Mouse (Mus musculus): ENCODE measurements around the gene Nkapl. TPM values are rescaled to one million over a fixed set of nuclear protein-coding genes. Genes with fewer than 3 reads are reported as not detected.
"Not testable (repeated sequence)": the region's sequence is repeated elsewhere in the genome, so short reads cannot be mapped to it uniquely, and the experiment has no call there.

The Nkapl gene
- polyA plus RNA-seq, 2 experiments: 0.69 to 2.4 TPM

DNA sequence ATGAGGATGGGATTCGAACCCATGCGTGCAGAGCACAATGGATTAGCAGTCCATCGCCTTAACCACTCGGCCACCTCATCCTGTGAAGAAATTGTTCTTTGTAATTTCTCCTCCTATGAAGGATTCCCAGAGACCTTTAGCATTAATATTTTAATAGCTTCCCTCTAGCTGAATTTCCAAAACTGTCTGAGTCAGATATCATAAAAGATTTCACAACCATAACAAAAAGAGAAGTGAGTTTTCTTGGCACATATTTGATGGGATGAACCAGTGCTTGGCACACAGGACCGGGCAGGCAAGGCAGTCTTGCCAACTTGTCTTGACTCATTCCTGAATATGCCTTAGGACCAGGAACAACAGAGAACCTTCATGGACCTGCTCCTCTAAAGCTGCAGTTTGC lies 24.5 kb upstream of the Nkapl start:
- Histone ChIP-seq H3K27ac (replicated peaks; ENCODE audit: low read depth, low read length) (no peak overlapping the region), H3K4me1 (ENCODE audit: control insufficient read depth, insufficient read depth, low read length) (no peaks in the 10 kb centered on the region), H3K27me3 (ENCODE audit: control insufficient read depth, insufficient read depth, low read length) (no peaks in the 10 kb centered on the region), H3K36me3 (ENCODE audit: control insufficient read depth, insufficient read depth, low read length) (no peaks in the 10 kb centered on the region), H3K4me2 (replicated peaks; ENCODE audit: low read depth, low read length, severe bottlenecking) (no peak overlapping the region), H3K9ac (ENCODE audit: low read depth, low read length, severe bottlenecking) (no peak overlapping the region), H3K9me3 (ENCODE audit: control insufficient read depth, low read length) (no peaks in the 10 kb centered on the region), H3K4me3 (replicated peaks; ENCODE audit: low read length) (no peak overlapping the region)
- TF ChIP-seq POLR2A (IDR thresholded peaks at IDR 0.05; ENCODE audit: borderline replicate concordance, extremely low read depth, insufficient read depth, insufficient read length): no peak
- DNase-seq (ENCODE audit: low spot score): no peak
- 92% methylated on average over 5 of the region's 5 CpGs for WGBS
- ATAC-seq (ENCODE audit: low FRiP score, low read depth): no peak

DNA sequence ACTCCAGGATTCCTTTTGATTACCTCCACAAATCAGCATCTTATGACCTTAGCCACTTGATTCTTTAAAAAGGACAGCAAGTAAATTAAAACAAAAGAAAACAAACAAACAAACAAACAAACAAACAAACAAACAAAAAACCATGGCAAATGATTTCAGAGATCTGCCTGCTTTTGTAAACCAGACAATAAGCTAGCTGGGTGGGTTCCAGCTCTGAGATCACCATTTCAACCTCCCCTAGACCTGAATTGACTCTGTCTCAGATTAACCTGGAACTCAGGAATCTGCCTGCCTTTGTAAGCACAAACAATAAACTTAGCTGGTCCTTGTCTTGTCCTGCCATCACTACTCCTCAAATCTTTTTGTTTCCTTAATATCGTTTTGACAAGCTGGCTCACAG lies 18.6 kb upstream of the Nkapl start:
- ATAC-seq (ENCODE audit: low FRiP score, low read depth) (no peak), DNase-seq (ENCODE audit: low spot score) (no peak)
- no peak overlapping the region for H3K4me3 ChIP-seq (replicated peaks; ENCODE audit: low read length)
- no peaks in the 10 kb centered on the region for H3K4me1 ChIP-seq (ENCODE audit: control insufficient read depth, insufficient read depth, low read length)
- H3K36me3 ChIP-seq (ENCODE audit: control insufficient read depth, insufficient read depth, low read length): no peaks in the 10 kb centered on the region
- no peak for TF ChIP-seq POLR2A (IDR thresholded peaks at IDR 0.05; ENCODE audit: borderline replicate concordance, extremely low read depth, insufficient read depth, insufficient read length)
- peaks cover 6% of the 10 kb centered on the region; the same call in 1 of the 2 replicates for H3K9me3 ChIP-seq (ENCODE audit: control insufficient read depth, low read length)
- H3K9ac ChIP-seq (ENCODE audit: low read depth, low read length, severe bottlenecking): no peak overlapping the region
- H3K27me3 ChIP-seq (ENCODE audit: control insufficient read depth, insufficient read depth, low read length): no peaks in the 10 kb centered on the region
- no peak overlapping the region for H3K4me2 ChIP-seq (replicated peaks; ENCODE audit: low read depth, low read length, severe bottlenecking)
- no peak overlapping the region for H3K27ac ChIP-seq (replicated peaks; ENCODE audit: low read depth, low read length)
- 89% methylated on average over 1 of the region's 1 CpGs for WGBS

DNA sequence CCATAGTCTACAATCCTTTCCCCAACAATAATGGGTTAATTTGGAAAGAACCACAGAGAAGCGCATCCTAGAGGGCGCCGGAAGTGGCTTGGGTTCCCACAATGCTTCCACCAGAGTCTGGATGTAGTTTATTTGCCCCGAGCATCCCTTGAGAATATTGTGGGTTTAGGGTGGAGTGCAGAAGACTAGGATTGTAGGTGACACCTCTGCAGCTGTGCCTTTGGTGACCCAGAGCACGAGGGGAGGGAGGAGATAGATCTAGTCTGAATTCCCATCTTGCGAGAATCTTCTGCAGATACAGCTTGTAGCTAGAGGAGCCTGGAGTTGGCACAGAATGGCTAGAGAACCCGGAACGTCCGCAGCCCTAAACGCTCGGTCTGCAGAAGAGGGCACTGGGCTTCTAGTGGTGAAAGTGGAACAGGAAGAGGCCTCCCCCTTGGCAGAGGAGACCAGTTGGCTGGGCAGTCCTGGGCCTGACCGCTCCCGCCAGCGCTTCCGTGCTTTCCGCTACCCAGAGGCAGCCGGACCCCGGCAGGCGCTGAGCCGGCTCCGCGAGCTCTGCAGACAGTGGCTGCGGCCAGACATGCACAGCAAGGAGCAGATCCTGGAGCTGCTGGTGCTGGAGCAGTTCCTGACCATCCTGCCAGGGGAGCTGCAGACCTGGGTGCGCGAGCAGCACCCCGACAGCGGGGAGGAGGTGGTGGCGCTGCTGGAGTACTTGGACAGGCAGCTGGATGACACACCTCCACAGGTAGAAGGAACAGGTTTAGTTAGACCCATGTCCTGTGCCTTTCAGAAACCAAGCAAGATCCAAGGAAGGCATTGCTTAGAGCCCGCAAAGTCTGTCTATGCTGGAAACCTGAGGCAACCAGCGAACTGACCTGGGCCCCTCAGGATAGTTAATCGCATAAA lies 10.7 kb upstream of the Nkapl start, which contains the start of the genes Zkscan4 and Gm10065:
Gene Zkscan4 (plus strand): TSS at position 149 of the 912 bp plus-strand sequence.
Gene Gm10065 (minus strand): TSS at position 683 of the 912 bp plus-strand sequence.
- H3K9me3 ChIP-seq (ENCODE audit: control insufficient read depth, low read length); H3K27me3 ChIP-seq (ENCODE audit: control insufficient read depth, insufficient read depth, low read length); H3K36me3 ChIP-seq (ENCODE audit: control insufficient read depth, insufficient read depth, low read length); H3K4me1 ChIP-seq (ENCODE audit: control insufficient read depth, insufficient read depth, low read length): not testable (repeated sequence)
- peak; percentile 89 for DNase-seq (ENCODE audit: low spot score)
- peak within 1 kb of the TSS; percentile 50 for H3K4me3 ChIP-seq (replicated peaks; ENCODE audit: low read length)
- 3% methylated on average over 22 of the region's 31 CpGs for WGBS
- H3K4me2 ChIP-seq (replicated peaks; ENCODE audit: low read depth, low read length, severe bottlenecking): peak within 1 kb of the TSS; percentile 55
- peak within 1 kb of the TSS; percentile 60 for H3K9ac ChIP-seq (ENCODE audit: low read depth, low read length, severe bottlenecking)
- peak within 1 kb of the TSS; percentile 71 for H3K27ac ChIP-seq (replicated peaks; ENCODE audit: low read depth, low read length)
- peak; percentile 81 for ATAC-seq (ENCODE audit: low FRiP score, low read depth)

DNA sequence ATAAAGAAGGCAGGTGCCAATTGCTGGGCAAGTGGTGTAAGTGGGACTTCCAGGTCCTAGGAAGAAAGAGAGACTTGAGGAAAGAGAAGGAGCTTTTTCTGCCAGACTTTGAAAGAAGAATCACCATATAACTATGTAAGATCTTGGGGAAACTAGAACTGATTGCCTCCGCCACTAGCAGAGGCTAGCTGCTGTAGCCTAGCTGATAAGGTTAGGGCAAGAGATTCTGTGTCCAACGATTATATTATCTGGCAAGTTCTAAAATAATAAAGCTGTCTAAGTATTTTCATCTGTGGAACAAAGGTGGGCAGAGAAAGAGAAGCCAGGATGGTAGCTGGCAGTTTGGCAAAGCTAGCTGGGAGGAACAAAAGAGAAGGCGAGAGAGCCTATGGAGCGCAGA lies 4.1 kb upstream of the Nkapl start:
- peaks cover under 1% of the 10 kb centered on the region; the same call in 1 of the 2 replicates for H3K9me3 ChIP-seq (ENCODE audit: control insufficient read depth, low read length)
- no peak overlapping the region for H3K27ac ChIP-seq (replicated peaks; ENCODE audit: low read depth, low read length)

DNA sequence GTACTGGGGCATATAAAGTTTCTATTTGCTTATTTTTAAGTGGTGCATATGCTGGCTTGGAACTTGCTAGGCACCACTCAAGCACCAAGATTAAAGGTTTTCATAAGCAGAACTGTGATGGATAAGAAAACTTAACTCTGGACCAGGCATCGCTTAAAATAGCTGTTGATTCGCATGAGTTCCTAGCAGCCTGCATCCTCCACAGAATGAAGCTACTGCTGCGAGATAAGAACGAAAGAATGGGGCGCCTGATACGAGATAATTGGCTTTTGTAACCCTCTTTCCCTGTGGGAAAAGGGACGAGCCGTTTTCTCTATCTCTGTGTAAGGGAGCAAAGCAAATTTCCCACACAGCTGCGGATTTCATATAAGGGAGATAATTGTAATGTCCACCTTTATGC lies 788 bp upstream of the Nkapl start:
- Histone ChIP-seq H3K27me3 (ENCODE audit: control insufficient read depth, insufficient read depth, low read length) (0 out of 2 replicates have a peak, but pooled peaks cover 5% of the 10 kb centered on the region), H3K4me2 (replicated peaks; ENCODE audit: low read depth, low read length, severe bottlenecking) (peak overlapping the region; percentile 94), H3K27ac (replicated peaks; ENCODE audit: low read depth, low read length) (no peak overlapping the region), H3K36me3 (ENCODE audit: control insufficient read depth, insufficient read depth, low read length) (no peaks in the 10 kb centered on the region), H3K4me3 (replicated peaks; ENCODE audit: low read length) (peak overlapping the region; percentile 60; the same call in 1 of the 2 replicates), H3K4me1 (ENCODE audit: control insufficient read depth, insufficient read depth, low read length) (no peaks in the 10 kb centered on the region), H3K9me3 (ENCODE audit: control insufficient read depth, low read length) (peaks cover 5% of the 10 kb centered on the region; the same call in 1 of the 2 replicates), H3K9ac (ENCODE audit: low read depth, low read length, severe bottlenecking) (no peak overlapping the region)
- ATAC-seq (ENCODE audit: low FRiP score, low read depth): no peak
- TF ChIP-seq POLR2A (IDR thresholded peaks at IDR 0.05; ENCODE audit: borderline replicate concordance, extremely low read depth, insufficient read depth, insufficient read length): no peak
- WGBS: 43% methylated on average over 9 of the region's 9 CpGs
- DNase-seq (ENCODE audit: low spot score): no peak

More for the DNA sequence above, 4.1 kb upstream of the Nkapl start:
- no peak for ATAC-seq (ENCODE audit: low FRiP score, low read depth)
- no peak for TF ChIP-seq POLR2A (IDR thresholded peaks at IDR 0.05; ENCODE audit: borderline replicate concordance, extremely low read depth, insufficient read depth, insufficient read length)
- Histone ChIP-seq H3K4me3 (replicated peaks; ENCODE audit: low read length) (no peak overlapping the region), H3K9ac (ENCODE audit: low read depth, low read length, severe bottlenecking) (no peak overlapping the region), H3K36me3 (ENCODE audit: control insufficient read depth, insufficient read depth, low read length) (no peaks in the 10 kb centered on the region), H3K4me1 (ENCODE audit: control insufficient read depth, insufficient read depth, low read length) (no peaks in the 10 kb centered on the region), H3K27me3 (ENCODE audit: control insufficient read depth, insufficient read depth, low read length) (0 out of 2 replicates have a peak, but pooled peaks cover under 1% of the 10 kb centered on the region), H3K4me2 (replicated peaks; ENCODE audit: low read depth, low read length, severe bottlenecking) (no peak overlapping the region)
- DNase-seq (ENCODE audit: low spot score): no peak
- WGBS: 33% methylated on average over 4 of the region's 4 CpGs
